Mouse (Mus musculus): ENCODE measurements at regions not wholly inside any gene's neighbourhood (a gene's known extent, or its start where the extent isn't known, plus 50 kb on each side); places are given as distances from the start of the nearest gene placed in this dataset.

DNA sequence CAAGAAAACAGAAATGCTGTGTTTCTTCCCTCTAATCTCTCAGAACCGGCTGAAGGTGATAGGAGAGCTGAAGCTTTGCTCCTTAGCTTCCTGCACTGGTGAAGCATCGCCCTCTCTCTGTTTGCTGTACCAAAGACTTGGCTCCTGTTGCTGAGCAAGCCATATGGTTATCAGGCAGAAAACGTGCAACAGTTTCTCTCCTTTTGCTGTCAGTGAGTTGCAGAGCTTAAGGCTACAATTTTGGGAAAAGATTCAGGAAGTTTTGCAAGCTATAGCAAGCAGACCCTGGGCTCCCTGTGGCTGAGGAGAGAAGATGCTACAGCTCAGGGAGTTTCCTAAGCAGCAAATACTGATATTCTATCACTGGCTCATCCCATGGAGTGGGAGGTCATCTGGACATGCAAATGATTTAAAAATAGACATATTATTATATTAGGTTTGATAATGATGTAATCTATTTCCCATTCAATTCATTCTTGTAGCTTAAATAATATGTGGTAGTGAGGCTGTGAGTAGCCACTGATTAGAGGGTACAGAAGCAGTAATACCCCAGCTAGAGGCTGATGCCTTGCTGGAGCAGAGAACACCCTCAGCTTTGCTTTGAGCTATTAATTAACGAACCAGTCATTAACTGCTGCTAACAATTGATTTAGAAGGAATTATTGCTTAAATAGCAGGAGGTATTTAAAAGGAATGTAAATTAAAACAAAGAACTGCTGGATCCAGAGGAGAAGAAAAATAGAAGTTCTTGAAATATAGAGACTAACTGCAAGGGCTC, 240.1 kb upstream of the Emcn start:
- TF ChIP-seq CTCF (IDR thresholded peaks at IDR 0.05; ENCODE audit: control insufficient read depth, insufficient read depth, insufficient replicate concordance, low read depth, low read length), result no peak
- no peak for TF ChIP-seq POLR2A (IDR thresholded peaks at IDR 0.05; ENCODE audit: control insufficient read depth, low read depth, low read length)

All from testis, adult 2 months (tissue).